Mouse (Mus musculus) MEL (cell line): ENCODE data around the gene Cyp4a31. TPM values are rescaled to one million over a fixed set of nuclear protein-coding genes. Genes with fewer than 3 reads are reported as not detected.
"Not testable (repeated sequence)": the region's sequence is repeated elsewhere in the genome, so short reads cannot be mapped to it uniquely, and the experiment has no call there.

Experiments
- DNase-seq: peaks from one replicate; pipeline ENCODE4 v3.0.0; 2011; ENCODE audit warnings: low read depth, low spot score
- H3K27ac ChIP-seq: 2 replicates; pipeline ENCODE4 v1.5.1; 2012; ENCODE audit warnings: low read depth, mild to moderate bottlenecking, control low read depth, low read length, moderate library complexity; ENCODE audit not compliant: control insufficient read depth
- H3K27me3 ChIP-seq, 2 experiments: fragments of 150-350 bp in 1 of 2; sonication (generic) in 1 of 2; 2 replicates each; pipeline ENCODE4 v1.6.1; 2012; ENCODE audit warnings: low read length in 2 of 2, mild to moderate bottlenecking in 2 of 2, improper control_type of control experiment in 1 of 2, moderate library complexity in 1 of 2; ENCODE audit not compliant: insufficient read depth in 2 of 2, control insufficient read depth in 1 of 2
- H3K36me3 ChIP-seq, 2 experiments: 2 replicates each; pipeline ENCODE4 v1.6.1; 2012 to 2014; ENCODE audit warnings: low read length in 2 of 2, improper control_type of control experiment in 1 of 2, inconsistent platforms in 1 of 2, mild to moderate bottlenecking in 1 of 2; ENCODE audit not compliant: insufficient read depth in 2 of 2, control insufficient read depth in 1 of 2
- H3K4me1 ChIP-seq, 2 experiments: fragments of 150-350 bp in 1 of 2; sonication (generic) in 1 of 2; 2 replicates each; pipeline ENCODE4 v1.6.1; 2012; ENCODE audit warnings: low read length in 2 of 2, improper control_type of control experiment in 1 of 2, mild to moderate bottlenecking in 1 of 2; ENCODE audit not compliant: insufficient read depth in 2 of 2, control insufficient read depth in 1 of 2
- H3K4me3 ChIP-seq, 2 experiments: fragments of 150-350 bp in 1 of 2; sonication (generic) in 1 of 2; 2 replicates each; pipeline ENCODE4 v1.5.1; 2012; ENCODE audit warnings: low read depth in 2 of 2, low read length in 2 of 2, mild to moderate bottlenecking in 2 of 2, moderate library complexity in 2 of 2, control low read depth in 1 of 2, improper control_type of control experiment in 1 of 2; ENCODE audit not compliant: control insufficient read depth in 1 of 2, insufficient read depth in 1 of 2
- H3K79me2 ChIP-seq: 2 replicates; pipeline ENCODE4 v1.6.1; 2012; ENCODE audit warnings: mild to moderate bottlenecking, low read length, moderate library complexity; ENCODE audit not compliant: control insufficient read depth, poor library complexity, insufficient read depth
- H3K9ac ChIP-seq: 2 replicates; pipeline ENCODE4 v1.6.1; 2012; ENCODE audit warnings: low read depth, mild to moderate bottlenecking, control low read depth, low read length, moderate library complexity; ENCODE audit not compliant: control insufficient read depth, poor library complexity, severe bottlenecking
- H3K9me3 ChIP-seq: fragments of 150-350 bp; sonication (generic); replicated peaks from 2 replicates; pipeline ENCODE4 v1.6.1; 2012; ENCODE audit warnings: mild to moderate bottlenecking, low read length, improper control_type of control experiment, moderate library complexity; ENCODE audit not compliant: insufficient read depth
- BHLHE40 ChIP-seq: IDR thresholded peaks from 2 replicates; pipeline ENCODE4 v1.6.1; 2012; ENCODE audit warnings: low read depth, mild to moderate bottlenecking, inconsistent platforms, low read length, improper control_type of control experiment, borderline replicate concordance
- CHD1 ChIP-seq: IDR thresholded peaks from 2 replicates; pipeline ENCODE4 v1.6.1; 2012; ENCODE audit warnings: low read depth, mild to moderate bottlenecking, inconsistent platforms, low read length, improper control_type of control experiment
- CTCF ChIP-seq, 3 experiments: IDR thresholded peaks in 2 of 3; conservative IDR thresholded peaks in 1 of 3; 2 replicates each; pipeline ENCODE4 v1.5.1; 2011 to 2012; ENCODE audit warnings: low read length in 3 of 3, low read depth in 2 of 3, mild to moderate bottlenecking in 2 of 3, improper control_type of control experiment in 1 of 3, inconsistent platforms in 1 of 3, mixed read lengths in 1 of 3, moderate library complexity in 1 of 3; ENCODE audit not compliant: control insufficient read depth in 1 of 3, insufficient read depth in 1 of 3, poor library complexity in 1 of 3, severe bottlenecking in 1 of 3
- HCFC1 ChIP-seq: IDR thresholded peaks from 2 replicates; pipeline ENCODE4 v1.6.1; 2012; ENCODE audit warnings: low read depth, mild to moderate bottlenecking, inconsistent platforms, low read length, improper control_type of control experiment, moderate library complexity
- KAT2A ChIP-seq: conservative IDR thresholded peaks from 2 replicates; pipeline ENCODE4 v1.6.1; 2012; ENCODE audit warnings: low read depth, low read length, improper control_type of control experiment, inconsistent platforms
- MAFK ChIP-seq: IDR thresholded peaks from 2 replicates; pipeline ENCODE4 v1.6.1; 2011; ENCODE audit warnings: low read depth, mild to moderate bottlenecking, low read length, improper control_type of control experiment, borderline replicate concordance
- MAX ChIP-seq: IDR thresholded peaks from 2 replicates; pipeline ENCODE4 v1.6.1; 2011; ENCODE audit warnings: low read length, improper control_type of control experiment
- MYB ChIP-seq: IDR thresholded peaks from 2 replicates; pipeline ENCODE4 v1.6.1; 2011; ENCODE audit warnings: mild to moderate bottlenecking, low read depth, low read length, improper control_type of control experiment
- MYC ChIP-seq: IDR thresholded peaks from 2 replicates; pipeline ENCODE4 v1.6.1; 2011; ENCODE audit warnings: low read depth, mild to moderate bottlenecking, low read length, improper control_type of control experiment, moderate library complexity
- NRF1 ChIP-seq: IDR thresholded peaks from 2 replicates; pipeline ENCODE4 v1.6.1; 2014; ENCODE audit warnings: low read depth, mild to moderate bottlenecking, inconsistent platforms, low read length, improper control_type of control experiment, moderate library complexity; ENCODE audit not compliant: poor library complexity, insufficient read depth, severe bottlenecking
- RAD21 ChIP-seq: IDR thresholded peaks from 2 replicates; pipeline ENCODE4 v1.6.1; 2011; ENCODE audit warnings: mild to moderate bottlenecking, low read depth, low read length, improper control_type of control experiment
- SMC3 ChIP-seq: IDR thresholded peaks from 2 replicates; pipeline ENCODE4 v1.6.1; 2011; ENCODE audit warnings: low read depth, low read length, improper control_type of control experiment
- ZMIZ1 ChIP-seq: IDR thresholded peaks from 2 replicates; pipeline ENCODE4 v1.6.1; 2012; ENCODE audit warnings: low read depth, mild to moderate bottlenecking, inconsistent platforms, low read length, improper control_type of control experiment, moderate library complexity
- polyA plus RNA-seq, 2 experiments: library from polyadenylated mRNA; stranded (reverse) in 1 of 2; unstranded in 1 of 2; fragments of >175 nt in 1 of 2; fragments of >200 nt in 1 of 2; gene quantifications; 2 replicates each; pipeline versions ENCODE4 v1.2.1 to v1.2.4; 2012; ENCODE audit warnings: low replicate concordance in 2 of 2, low read depth in 1 of 2; ENCODE audit not compliant: insufficient read length in 2 of 2, insufficient read depth in 1 of 2, missing spikeins in 1 of 2
- total RNA-seq: library from RNA; depleted of rRNA; stranded (reverse); fragments of 300-350 nt; gene quantifications from 2 replicates; pipeline ENCODE4 v1.2.3, GENCODE M21; 2012; rRNA removed

Cyp4a31 gene
- total RNA-seq (not detected in 2 replicates), polyA plus RNA-seq (not detected)

DNA sequence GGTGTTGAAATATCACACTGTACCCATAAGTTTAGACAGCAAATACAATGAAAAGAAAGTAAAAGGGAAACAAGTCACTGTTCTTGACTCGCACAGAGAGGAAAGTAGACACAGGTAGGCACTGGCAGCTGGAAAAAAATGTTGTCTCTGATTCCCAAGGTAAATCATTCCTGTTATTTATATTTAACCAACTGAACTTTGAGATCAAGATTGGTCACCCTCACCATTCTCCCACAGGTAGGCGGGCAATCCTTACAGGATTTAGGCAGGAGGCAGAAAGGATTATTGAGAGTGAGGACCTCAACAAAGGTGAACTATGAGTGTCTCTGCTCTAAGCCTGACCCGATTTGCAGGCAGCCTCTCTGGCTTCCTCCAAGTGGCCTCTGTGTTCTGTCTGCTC, at the start of gene Cyp4a31:
Gene Cyp4a31, plus strand, starts transcription at position 249 of the 400 bp plus-strand sequence.
- no peak for TF ChIP-seq RAD21
- TF ChIP-seq CHD1 = no peak
- no peak for TF ChIP-seq ZMIZ1
- no peak for TF ChIP-seq BHLHE40
- TF ChIP-seq MYC = no peak
- Histone ChIP-seq H3K4me3 (no peak within 1 kb of the TSS), H3K36me3 (no peaks in the 10 kb centered on the region), H3K9me3 (no peaks in the 10 kb centered on the region), H3K79me2 (no peaks in the 10 kb centered on the region), H3K4me1 (no peaks in the 10 kb centered on the region), H3K27ac (no peak within 1 kb of the TSS), H3K9ac (no peak within 1 kb of the TSS), H3K27me3 (peaks cover 0 to 2% of the 10 kb centered on the region in 2 experiments; a peak in 2 of 4 replicates)
- DNase-seq = no peak

DNA sequence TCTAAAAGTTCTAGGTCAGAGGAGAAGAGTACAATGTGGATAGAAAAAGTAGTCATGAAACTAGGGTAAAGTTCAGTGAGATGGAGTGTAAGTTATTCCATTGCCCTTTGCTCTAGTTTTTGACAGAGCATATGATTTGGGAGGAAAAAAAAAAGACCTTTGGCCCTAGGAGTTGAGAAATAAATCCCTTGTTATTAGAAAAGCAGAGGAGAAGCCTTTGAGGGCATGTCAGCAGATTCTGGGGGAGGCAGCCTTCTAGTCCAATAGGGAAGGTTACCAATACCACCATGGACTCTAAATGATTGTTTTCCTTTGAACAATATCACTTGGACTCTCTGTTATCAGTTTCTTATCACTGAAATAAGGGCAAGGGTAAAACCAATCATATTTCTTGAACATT, 49.5 kb upstream of the Cyp4a31 start:
- H3K4me3 ChIP-seq, H3K79me2 ChIP-seq, H3K4me1 ChIP-seq, H3K27me3 ChIP-seq, DNase-seq, H3K9me3 ChIP-seq, H3K27ac ChIP-seq, H3K9ac ChIP-seq, H3K36me3 ChIP-seq: not testable (repeated sequence)

DNA sequence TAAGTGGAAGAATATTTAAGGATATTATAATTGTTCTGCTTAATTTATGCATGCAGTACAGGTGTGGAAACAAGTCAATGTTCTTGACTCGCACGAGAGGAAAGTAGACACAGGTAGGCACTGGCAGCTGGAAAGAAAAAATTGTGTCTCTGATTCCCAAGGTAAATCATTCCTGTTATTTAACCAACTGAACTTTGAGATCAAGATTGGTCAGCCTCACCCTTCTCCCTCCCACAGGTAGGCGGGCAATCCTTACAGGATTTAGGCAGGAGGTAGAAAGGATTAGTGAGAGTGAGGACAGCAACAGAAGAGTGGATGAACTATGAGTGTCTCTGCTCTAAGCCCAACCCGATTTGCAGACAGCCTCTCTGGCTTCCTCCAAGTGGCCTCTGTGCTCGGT, 45.4 kb upstream of the Cyp4a31 start, which contains the start of gene Cyp4a10:
Gene Cyp4a10, plus strand, starts transcription at position 265 of the 400 bp plus-strand sequence.
- H3K9me3 ChIP-seq, H3K36me3 ChIP-seq, DNase-seq, H3K27ac ChIP-seq, H3K4me3 ChIP-seq, H3K79me2 ChIP-seq, H3K9ac ChIP-seq, H3K27me3 ChIP-seq, H3K4me1 ChIP-seq: not testable (repeated sequence)

DNA sequence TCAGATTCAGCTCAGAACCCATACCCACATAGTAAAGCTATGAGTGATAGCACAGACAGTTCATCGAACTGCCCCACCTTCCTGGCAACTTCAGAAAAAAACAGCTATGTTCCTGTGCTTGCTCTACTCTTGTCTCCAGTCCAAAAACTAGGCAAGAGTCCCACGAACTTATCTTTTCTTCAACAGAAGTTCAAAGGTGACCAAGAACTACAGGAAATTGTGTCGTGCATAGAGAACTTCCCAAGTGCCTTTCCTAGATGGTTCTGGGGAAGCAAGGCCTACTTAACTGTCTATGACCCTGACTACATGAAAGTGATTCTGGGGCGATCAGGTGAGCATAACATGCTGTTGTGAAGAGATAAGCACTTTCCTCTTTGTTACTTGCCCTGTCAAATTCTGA, 44.0 kb upstream of the Cyp4a31 start:
- DNase-seq = no peak
- no peaks in the 10 kb centered on the region for H3K9me3 ChIP-seq
- no peaks in the 10 kb centered on the region for H3K4me1 ChIP-seq
- H3K79me2 ChIP-seq = no peaks in the 10 kb centered on the region
- TF ChIP-seq CTCF (IDR thresholded peaks at IDR 0.05 in 2 of 3, conservative IDR thresholded peaks at IDR 0.05 in 1 of 3; ENCODE audit: control insufficient read depth in 1 of 3, insufficient read depth in 1 of 3, low read depth in 2 of 3, low read length in 3 of 3, poor library complexity in 1 of 3, severe bottlenecking in 1 of 3) = no peak
- TF ChIP-seq NRF1 = no peak
- TF ChIP-seq MYB = no peak
- no peak for TF ChIP-seq HCFC1
- TF ChIP-seq ZMIZ1 = no peak
- TF ChIP-seq SMC3 = no peak
- TF ChIP-seq MYC = no peak
- TF ChIP-seq MAX = no peak
- no peak for TF ChIP-seq KAT2A
- TF ChIP-seq MAFK = no peak
- H3K27ac ChIP-seq = no peak overlapping the region
- H3K9ac ChIP-seq = no peak overlapping the region
- no peaks in the 10 kb centered on the region for H3K36me3 ChIP-seq
- no peak overlapping the region for H3K4me3 ChIP-seq
- H3K27me3 ChIP-seq = no peaks in the 10 kb centered on the region; a peak in 1 of 4 replicates
